Mouse (Mus musculus) liver (tissue): Measurements from ENCODE around the gene Sgcd.
"Not testable (repeated sequence)": the region's sequence is repeated elsewhere in the genome, so short reads cannot be mapped to it uniquely, and the experiment has no call there.

Experiments
- DNase-seq: peaks from one replicate; pipeline ENCODE4 v3.0.0-alpha.2; 2020; ENCODE audit warnings: mixed read lengths

Gene Sgcd

GRCm38 (mm10) chr11:47446337-47446736 lies 542.4 kb downstream of the Sgcd start:
- DNase-seq = no peak

DNA sequence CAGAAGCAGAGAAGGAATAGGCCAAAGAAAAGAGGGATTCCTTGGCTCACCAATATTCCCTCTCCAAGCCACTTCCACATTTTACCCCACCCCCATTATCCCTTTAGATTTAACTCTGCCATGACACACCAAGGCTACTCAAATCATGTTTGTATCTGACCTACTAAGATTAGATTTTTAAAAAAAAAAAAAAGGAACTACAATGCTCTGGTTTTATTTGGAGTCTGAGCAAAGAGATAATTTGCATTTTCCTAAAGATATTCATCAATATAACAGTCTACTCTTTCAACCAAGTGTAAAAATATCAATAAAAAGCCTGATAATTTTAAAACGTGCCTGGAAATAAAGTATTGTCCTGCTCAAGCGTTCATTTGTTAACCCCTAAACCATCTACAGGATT lies 543.1 kb downstream of the Sgcd start:
- no peak for DNase-seq

- DNase-seq = no peak
Measured at GRCm38 (mm10) chr11:47442266-47442665, 546.5 kb downstream of the Sgcd start.

GRCm38 (mm10) chr11:47399607-47400006 lies 589.2 kb downstream of the Sgcd start:
- DNase-seq = no peak

DNA sequence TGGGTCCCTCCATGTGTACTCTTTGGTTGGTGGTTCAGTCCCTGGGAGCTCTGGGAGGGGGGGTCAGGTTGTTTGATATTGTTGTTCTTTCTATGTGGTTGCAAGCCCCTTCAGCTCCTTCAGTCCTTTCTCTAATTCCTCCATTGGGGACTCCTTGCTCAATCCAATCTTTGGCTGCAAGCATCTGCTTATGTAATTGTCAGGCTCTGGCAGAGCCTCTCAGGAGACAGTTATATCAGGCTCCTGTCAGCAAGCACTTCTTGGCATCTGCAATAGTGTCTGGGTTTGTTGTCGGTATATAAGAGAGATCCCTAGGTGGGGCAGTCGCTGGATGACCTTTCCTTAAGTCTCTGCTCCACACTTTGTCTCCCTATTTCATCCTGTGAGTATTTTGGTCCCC lies 598.0 kb downstream of the Sgcd start:
- DNase-seq = not testable (repeated sequence)

DNA sequence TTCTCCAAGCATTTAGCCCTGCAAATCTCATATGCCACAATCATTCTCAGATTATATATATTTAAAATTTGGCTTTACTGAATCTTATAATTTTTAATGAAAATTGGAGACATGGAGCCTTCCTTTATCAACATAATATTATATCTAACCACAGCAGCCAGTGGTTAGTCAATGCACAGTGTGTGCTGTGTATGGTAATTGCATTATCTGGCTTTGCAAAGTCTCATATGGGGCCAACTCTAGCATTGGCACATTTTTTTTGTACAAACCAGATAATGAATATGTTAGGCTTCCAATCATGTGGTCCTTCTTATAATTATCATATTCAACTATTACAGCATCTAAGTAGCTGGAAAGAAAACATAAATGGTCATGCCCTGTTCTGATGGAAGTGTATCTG lies 599.4 kb downstream of the Sgcd start:
- no peak for DNase-seq

DNA sequence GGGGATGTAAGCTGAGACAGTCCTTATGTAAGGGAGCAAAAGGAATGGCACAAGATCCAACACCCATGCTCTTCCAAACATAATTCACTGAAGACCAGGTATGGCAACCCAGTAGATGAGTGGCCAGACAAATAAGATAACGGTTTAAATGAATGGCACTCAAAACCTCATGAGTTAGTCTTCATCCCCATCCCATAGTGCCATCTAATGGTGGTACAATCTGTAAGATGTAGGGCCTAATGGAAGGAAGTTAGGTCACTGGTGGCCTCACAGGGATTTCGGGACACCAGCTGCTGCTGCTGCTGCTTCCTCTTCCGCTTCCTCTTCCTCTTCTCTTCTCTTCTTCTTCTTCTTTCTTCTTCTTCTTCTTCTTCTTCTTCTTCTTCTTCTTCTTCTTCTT lies 601.0 kb downstream of the Sgcd start:
- DNase-seq = no peak

DNA sequence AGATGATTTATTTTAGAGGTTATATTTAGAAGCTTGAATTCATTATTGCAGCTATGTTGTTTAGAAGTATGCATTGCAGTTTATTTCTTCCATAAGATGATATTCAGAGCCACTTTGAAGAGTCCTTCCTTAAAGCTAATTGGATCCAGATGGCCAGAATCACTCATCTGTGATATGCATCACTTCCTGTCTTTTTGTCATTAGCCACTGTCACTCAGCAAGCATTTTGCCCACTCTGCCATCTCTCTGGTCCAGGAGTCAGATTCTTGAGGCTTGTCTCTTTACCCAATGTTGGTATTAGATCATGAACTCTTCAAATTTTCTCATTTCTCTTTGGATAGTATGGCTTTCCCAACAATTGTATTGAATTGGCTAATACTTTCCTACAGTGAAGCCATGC lies 602.6 kb downstream of the Sgcd start:
- DNase-seq = no peak

GRCm38 (mm10) chr11:47379630-47379958 lies 609.2 kb downstream of the Sgcd start:
- DNase-seq = no peak

DNA sequence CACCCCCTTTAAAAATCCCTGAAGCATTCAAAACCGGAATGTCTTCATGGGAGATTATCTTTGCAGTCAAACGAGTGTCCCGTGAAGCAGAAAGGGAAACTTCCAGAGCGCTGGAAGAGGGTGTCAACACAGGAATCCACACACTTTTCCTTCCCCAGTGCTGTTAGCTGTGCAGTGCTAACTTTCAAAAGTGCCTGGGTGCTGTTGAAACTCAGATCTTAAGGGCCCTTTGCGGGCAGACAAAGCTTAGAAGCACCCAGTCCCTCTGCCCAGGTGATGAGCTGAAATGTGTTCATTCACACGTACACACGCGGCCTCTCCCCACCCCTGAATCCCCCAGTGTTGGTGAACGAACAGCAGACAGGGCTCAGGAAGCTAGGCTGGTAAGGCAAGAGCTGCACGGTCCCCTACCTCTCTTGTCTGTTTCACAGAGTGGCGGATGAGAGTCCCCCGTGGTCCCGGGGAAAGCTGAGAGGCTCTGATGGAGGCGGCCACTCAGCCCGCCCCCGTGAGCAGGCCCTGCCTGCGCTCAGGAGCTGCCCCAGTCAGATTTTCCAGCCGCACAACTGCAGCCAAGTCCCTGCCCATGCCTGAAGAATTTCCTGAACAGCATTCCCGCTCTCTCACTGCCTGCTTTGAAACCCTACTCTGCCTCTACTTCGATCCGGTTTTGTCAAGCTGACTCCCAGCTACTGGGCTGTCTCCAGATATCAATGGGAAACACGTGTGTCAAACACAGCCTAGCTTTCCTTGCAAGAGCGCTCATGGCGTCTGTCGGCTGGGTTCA lies 609.7 kb downstream of the Sgcd start:
- DNase-seq = peak; percentile 36

- no peak for DNase-seq
Measured at GRCm38 (mm10) chr11:47377421-47377820, 611.3 kb downstream of the Sgcd start.

- no peak for DNase-seq
Measured at GRCm38 (mm10) chr11:47376915-47377314, 611.9 kb downstream of the Sgcd start.

GRCm38 (mm10) chr11:47371616-47372015 lies 617.2 kb downstream of the Sgcd start:
- DNase-seq = no peak

DNA sequence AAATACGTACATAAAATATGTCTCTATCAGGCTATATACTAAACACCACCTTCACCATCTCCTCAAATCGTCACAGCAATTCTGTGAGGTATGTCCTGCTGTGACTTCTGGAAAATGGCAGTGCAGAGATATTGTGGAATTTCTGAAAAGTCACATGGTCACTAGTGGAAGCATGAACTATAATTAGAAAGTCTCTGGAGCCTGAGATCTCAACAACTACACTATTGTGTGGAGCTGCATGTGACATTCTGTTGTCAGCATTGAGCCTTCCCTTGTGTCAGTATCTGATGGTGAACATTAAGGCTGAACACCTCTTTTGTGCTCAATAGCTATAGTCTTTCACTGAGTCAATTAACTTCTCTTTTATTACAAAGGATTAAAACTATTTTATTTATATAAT lies 637.2 kb downstream of the Sgcd start:
- no peak for DNase-seq

GRCm38 (mm10) chr11:47343486-47343885 lies 645.3 kb downstream of the Sgcd start:
- no peak for DNase-seq

DNA sequence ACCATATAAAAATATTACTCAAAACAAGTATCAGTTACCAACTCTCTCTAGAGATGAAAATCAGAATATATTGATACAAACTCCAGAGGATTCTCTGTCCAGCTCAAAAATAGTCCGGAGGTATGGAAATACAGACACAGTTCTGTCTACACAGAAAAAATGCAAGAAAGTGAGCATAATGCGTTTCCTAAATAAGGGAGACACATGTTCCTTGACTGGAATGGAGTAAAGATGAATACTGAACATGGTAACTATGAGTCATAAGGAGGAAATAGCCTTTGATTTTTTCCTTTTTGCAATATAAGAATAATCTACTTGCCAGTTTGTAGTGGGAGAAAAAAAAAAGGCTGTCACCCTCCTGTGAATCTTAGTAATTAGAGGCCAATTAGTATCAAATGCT lies 655.1 kb downstream of the Sgcd start:
- no peak for DNase-seq

DNA sequence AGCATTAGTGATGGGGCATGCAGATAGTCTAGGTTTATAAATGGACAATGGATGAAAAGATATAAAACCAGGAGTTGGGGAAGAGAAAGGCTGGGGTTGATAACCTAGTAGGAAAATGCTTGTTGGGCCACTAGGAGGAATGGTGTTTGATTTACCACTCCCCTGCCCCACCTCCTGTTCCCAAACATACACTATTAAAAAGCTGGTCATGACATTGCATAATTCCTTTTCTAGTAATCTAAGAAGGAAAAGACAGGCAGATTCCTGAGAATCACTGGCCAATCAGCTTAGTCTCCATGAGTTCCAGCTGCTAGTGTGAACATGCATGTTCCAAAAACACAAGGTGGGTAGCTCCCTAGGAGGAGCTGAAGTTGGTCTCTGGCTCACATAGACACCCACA lies 683.2 kb downstream of the Sgcd start:
- no peak for DNase-seq

- no peak for DNase-seq
Measured at GRCm38 (mm10) chr11:47304702-47305450, 683.9 kb downstream of the Sgcd start.

DNA sequence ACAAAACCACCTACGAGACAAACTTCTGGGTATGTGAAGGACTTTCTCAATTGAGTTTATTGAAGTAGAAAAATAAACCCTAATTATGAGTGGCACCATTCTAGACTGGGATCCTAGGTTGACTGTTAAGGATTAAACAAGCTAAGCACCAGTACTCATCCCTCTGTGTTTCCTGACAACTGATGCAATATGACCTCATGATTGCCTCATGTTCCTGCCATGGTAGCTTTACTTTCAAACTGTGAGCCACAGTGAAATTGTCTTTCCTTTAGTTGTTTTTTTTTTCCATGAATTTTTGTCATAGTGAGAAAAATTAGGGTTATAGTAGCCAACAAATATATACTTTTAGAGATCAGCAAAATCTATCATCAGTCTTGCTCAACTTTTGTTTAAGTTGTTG lies 689.0 kb downstream of the Sgcd start:
- DNase-seq = no peak

DNA sequence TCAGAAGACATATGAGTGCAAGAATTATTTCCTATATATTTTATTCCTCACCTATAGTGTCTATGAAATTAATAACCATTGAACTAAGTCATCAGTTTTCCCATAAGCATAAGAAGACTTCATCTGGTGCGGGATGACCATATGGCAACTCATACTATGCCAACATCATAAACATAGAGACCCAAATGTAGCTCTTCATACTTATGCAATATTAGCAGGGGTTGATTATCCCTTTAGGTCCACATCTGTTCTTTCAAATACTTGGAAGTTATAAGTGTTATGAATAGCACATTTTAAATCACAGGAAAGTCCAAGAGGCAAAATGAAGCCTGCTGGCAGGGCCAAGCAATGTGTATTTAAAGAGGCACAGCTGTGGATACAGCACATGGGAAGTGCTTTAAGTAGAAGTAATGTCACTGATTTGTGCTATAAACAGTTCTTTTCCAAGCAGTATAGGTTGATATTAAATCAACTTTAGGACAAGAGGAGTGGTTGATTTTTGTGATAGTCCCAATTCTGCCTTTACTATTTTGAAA lies 690.9 kb downstream of the Sgcd start:
- DNase-seq = no peak

DNA sequence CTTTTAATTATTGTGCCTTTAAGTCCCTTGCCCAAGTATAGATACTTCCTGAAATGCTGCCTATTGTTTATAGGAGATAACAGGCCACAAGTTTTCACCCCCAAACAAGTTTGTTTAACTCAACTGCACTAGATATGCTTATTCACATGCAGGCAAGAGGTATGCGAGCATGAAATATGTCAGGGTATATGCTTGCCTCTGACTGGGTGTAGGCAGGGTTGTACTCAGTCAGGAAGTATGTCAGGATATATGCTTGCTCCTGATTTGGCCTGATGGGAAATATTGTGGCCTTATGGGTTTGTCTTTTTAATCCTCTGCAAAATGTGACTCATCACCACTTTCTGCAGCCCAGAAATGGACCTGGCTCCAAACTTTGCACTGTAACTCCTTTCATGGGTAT lies 694.0 kb downstream of the Sgcd start:
- DNase-seq = no peak

GRCm38 (mm10) chr11:47276586-47276985 lies 712.2 kb downstream of the Sgcd start:
- no peak for DNase-seq

- no peak for DNase-seq
Measured at GRCm38 (mm10) chr11:47268556-47268955, 720.2 kb downstream of the Sgcd start.

- no peak for DNase-seq
Measured at GRCm38 (mm10) chr11:47264267-47264984, 724.3 kb downstream of the Sgcd start.
